Mouse (Mus musculus) myocyte (in vitro differentiated cells): ENCODE data around the gene Sox8.

Source experiments
- E2F4 ChIP-seq: IDR thresholded peaks from one replicate; pipeline ENCODE4 v1.6.1; 2011; ENCODE audit warnings: mild to moderate bottlenecking, control low read depth, moderate library complexity; ENCODE audit not compliant: insufficient read depth
- MAX ChIP-seq: IDR thresholded peaks from one replicate; pipeline ENCODE4 v1.6.1; 2011; ENCODE audit warnings: low read depth, mild to moderate bottlenecking, control low read depth
- MYOD1 ChIP-seq, 3 experiments: IDR thresholded peaks; one replicate each; pipeline ENCODE4 v1.6.1; 2011; ENCODE audit warnings: control low read depth in 2 of 3, low read depth in 2 of 3, mild to moderate bottlenecking in 2 of 3, moderate library complexity in 1 of 3; ENCODE audit not compliant: insufficient read length in 2 of 3, control insufficient read depth in 1 of 3
- MYOG ChIP-seq, 3 experiments: IDR thresholded peaks; one replicate each; pipeline ENCODE4 v1.6.1; 2011; ENCODE audit warnings: control low read depth in 2 of 3, low read depth in 2 of 3, mild to moderate bottlenecking in 2 of 3; ENCODE audit not compliant: insufficient read length in 2 of 3, control insufficient read depth in 1 of 3, insufficient read depth in 1 of 3
- POLR2A ChIP-seq: IDR thresholded peaks from one replicate; pipeline ENCODE4 v1.6.1; 2011; ENCODE audit warnings: low read depth, mild to moderate bottlenecking, control low read depth, moderate library complexity; ENCODE audit not compliant: insufficient read length
- USF1 ChIP-seq: IDR thresholded peaks from one replicate; pipeline ENCODE4 v1.6.1; 2011; ENCODE audit warnings: low read depth, mild to moderate bottlenecking, control low read depth, moderate library complexity

DNA sequence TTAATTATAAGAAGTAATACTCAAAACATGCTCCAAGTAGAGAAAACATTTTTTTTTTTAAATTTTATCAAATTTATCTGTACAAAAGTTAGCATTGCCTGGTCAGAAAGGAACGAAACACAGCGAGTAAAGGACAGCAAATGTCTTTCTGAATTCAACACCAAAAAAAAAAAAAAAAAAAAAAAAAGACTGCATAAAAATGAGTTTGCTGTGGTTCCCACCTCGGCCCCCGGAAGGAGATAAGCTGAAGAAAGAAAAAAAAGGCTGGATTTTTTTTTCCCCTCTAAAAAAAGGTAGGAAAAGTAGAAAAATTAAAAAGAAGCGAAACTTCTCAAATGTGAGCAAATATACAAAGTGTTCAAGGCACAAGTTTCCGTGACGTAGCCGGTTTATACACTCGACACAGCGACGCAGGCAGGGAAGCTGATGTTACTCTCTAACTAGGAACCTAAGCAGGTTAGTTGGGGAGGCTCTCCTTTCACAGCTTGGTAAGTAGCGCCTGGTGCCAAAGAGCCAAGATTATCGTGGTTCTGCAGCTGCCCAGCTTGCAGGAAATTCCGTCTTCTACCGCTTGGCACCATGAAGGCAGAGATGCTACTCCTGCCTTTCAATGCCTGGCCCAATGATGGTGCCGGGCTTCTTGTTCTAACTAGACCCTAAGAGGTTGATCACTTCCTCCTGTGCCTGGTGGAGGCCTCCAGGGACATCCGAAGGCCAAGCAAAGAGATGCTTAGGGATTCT, 4.5 kb downstream of the Sox8 start:
- TF ChIP-seq POLR2A (no peak), MYOG (IDR thresholded peaks at IDR 0.05; ENCODE audit: control insufficient read depth in 1 of 3, insufficient read depth in 1 of 3, insufficient read length in 2 of 3, low read depth in 2 of 3) (no peak), USF1 (no peak), MAX (no peak), MYOD1 (IDR thresholded peaks at IDR 0.05; ENCODE audit: control insufficient read depth in 1 of 3, insufficient read length in 2 of 3, low read depth in 2 of 3) (no peak), E2F4 (no peak)
